Comparison of ENCODE assay signal across 18 mouse cellular contexts in genomic region chr7:122230866-122231265, GRCm38 (mm10). TPM values are rescaled to one million over a fixed set of nuclear protein-coding genes. Genes with fewer than 3 reads are reported as not detected.
"Had no signal": no experiment of that assay in that cellular context is flagged by ENCODE, and none has a peak within 500 bp of the region (broad histone marks: within the 10 kb centered on the region; RNA-seq: fewer than 3 reads in every experiment).

No protein-coding gene starts in this region.

- H3K9me3 ChIP-seq: lung, embryonic 15.5 days; midbrain, embryonic 13.5 days; neural tube, embryonic 12.5 days had no signal

- H3K4me3 ChIP-seq: lung, embryonic 15.5 days; megakaryocyte, embryonic 14.5 days; midbrain, embryonic 13.5 days; neural tube, embryonic 12.5 days had no signal

- H3K36me3 ChIP-seq: lung, embryonic 15.5 days; midbrain, embryonic 13.5 days; neural tube, embryonic 12.5 days had no signal

- H3K9ac ChIP-seq: liver, postnatal 0 days; lung, embryonic 15.5 days; midbrain, embryonic 13.5 days; neural tube, embryonic 12.5 days had no signal

- H3K27me3 ChIP-seq: lung, embryonic 15.5 days; midbrain, embryonic 13.5 days; neural tube, embryonic 12.5 days had no signal

- H3K4me2 ChIP-seq: lung, embryonic 15.5 days; midbrain, embryonic 11.5 days; midbrain, embryonic 13.5 days; neural tube, embryonic 12.5 days had no signal

- H3K27ac ChIP-seq: lung, embryonic 15.5 days; macrophage; midbrain, embryonic 13.5 days; neural tube, embryonic 12.5 days had no signal

- DNase-seq: liver, postnatal 0 days; lung, adult 2 months; lung, postnatal 14 days; lung, postnatal 36 days; right cerebral cortex, postnatal 25 days; right cerebral cortex, postnatal 4 days; spleen, adult 18-20 months; thymus, adult 18-20 months; thymus, postnatal 14 days; thymus, postnatal 36 days had no signal

- ATAC-seq: liver, postnatal 0 days; lung, postnatal 0 days; midbrain, embryonic 13.5 days had no signal

- H3K4me1 ChIP-seq: lung, embryonic 15.5 days; megakaryocyte, embryonic 14.5 days; midbrain, embryonic 13.5 days; neural tube, embryonic 12.5 days had no signal

RNA-seq across cellular contexts. Expression of gene Chp2, which starts 11.6 kb away (rescaled TPM):
- polyA plus RNA-seq: stomach, embryonic 14.5 days had no signal

RNA-seq across cellular contexts. Expression of gene Ern2, which starts 44.9 kb away (rescaled TPM):
- polyA plus RNA-seq: liver, postnatal 0 days; macrophage had no signal
